Mouse (Mus musculus): ENCODE results near the gene Tubb5. TPM values are rescaled to one million over a fixed set of nuclear protein-coding genes. Genes with fewer than 3 reads are reported as not detected.
A peak's percentile ranks its signal among the peaks of the same experiment; 100 is the strongest.

Gene Tubb5
- total RNA-seq, 2 experiments from 2014 or later: 417 to 433 TPM

- intact Hi-C loops (cut with DNase I): no loop called here
- no peak for TF ChIP-seq CTCF (IDR thresholded peaks at IDR 0.05)
- peak within 1 kb of the TSS; percentile 87 for H3K4me3 ChIP-seq
- peak; percentile 72 to 75 for DNase-seq (ENCODE audit: extremely low spot score in 1 of 2, low spot score in 2 of 2)
- peak within 1 kb of the TSS; percentile 92 for H3K27ac ChIP-seq
These were observed 14.9 kb downstream of the Tubb5 start, which contains the start of gene Flot1 for GRCm38 (mm10) chr17:35822964-35823937. Gene Flot1 (plus strand): TSS chr17:35823230.

DNA sequence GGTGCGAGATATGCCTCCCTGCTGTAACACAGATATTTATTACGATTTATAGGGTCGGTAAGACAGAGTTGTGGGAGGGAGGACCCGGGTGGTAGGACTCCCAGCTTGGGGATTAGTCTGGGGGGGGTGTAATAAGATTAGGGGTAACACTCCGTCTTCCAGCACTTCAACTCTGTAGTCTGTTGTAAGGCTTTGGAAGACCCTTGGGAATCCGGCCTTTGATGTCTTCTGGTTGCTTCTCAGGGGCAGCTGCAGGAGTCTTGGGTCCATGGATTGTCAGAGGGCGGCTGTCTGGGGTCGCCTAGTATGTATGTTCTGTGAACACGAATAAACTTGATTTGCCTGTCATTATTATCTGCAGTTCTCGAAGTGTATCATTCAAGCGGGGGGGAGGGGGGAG lies 15.5 kb downstream of the Tubb5 start:
- no peak for DNase-seq (ENCODE audit: extremely low spot score in 1 of 2, low spot score in 2 of 2)
- intact Hi-C loops (cut with DNase I): no loop called here
- H3K27ac ChIP-seq: peak overlapping the region; percentile 63
- peak overlapping the region; percentile 87 for H3K4me3 ChIP-seq
- TF ChIP-seq CTCF (IDR thresholded peaks at IDR 0.05): no peak

GRCm38 (mm10) chr17:35821439-35822430 lies 16.4 kb downstream of the Tubb5 start, which contains the start of gene Ier3:
Gene Ier3 (plus strand): TSS chr17:35821684.
- Histone ChIP-seq H3K4me3 (peak within 1 kb of the TSS; percentile 87), H3K27ac (peak within 1 kb of the TSS; percentile 63)
- DNase-seq (ENCODE audit: extremely low spot score in 1 of 2, low spot score in 2 of 2): peak; percentile 68 to 70
- no peak for TF ChIP-seq CTCF (IDR thresholded peaks at IDR 0.05)
- intact Hi-C loops (cut with DNase I): loop anchor here (1.0 to 2.0 kb wide), 2 partner anchors 45 to 82 kb away; no protein-coding TSS in a partner anchor

DNA sequence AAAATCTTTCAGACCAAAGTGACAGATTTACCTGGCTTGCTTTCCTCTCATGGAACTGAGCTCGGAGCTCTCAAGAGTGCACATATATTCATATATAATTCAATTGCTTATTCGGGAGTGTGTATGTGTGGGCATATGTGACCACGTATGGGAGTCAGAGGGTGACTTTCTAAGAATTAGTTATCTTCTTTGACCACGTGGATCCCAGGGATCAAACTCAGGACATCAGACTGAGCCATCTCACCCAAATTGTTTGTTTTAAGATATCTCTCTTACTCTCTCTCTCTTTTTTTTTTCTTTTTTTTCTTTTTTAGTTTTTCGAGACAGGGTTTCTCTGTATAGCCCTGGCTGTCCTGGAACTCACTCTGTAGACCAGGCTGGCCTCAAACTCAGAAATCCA lies 18.0 kb downstream of the Tubb5 start:
- no peak for TF ChIP-seq CTCF (IDR thresholded peaks at IDR 0.05)

GRCm38 (mm10) chr17:35817226-35817625 lies 20.9 kb downstream of the Tubb5 start:
- intact Hi-C loops (cut with DNase I): no loop called here
- H3K4me3 ChIP-seq: no peak overlapping the region
- H3K27ac ChIP-seq: no peak overlapping the region
- DNase-seq (ENCODE audit: extremely low spot score in 1 of 2, low spot score in 2 of 2): no peak
- no peak for TF ChIP-seq CTCF (IDR thresholded peaks at IDR 0.05)

More for the DNA sequence above, 18.0 kb downstream of the Tubb5 start:
- intact Hi-C loops (cut with DNase I): loop anchor here (2.0 kb wide), 1 partner anchor 43 kb away; no protein-coding TSS in a partner anchor
- Histone ChIP-seq H3K4me3 (no peak overlapping the region), H3K27ac (no peak overlapping the region)
- no peak for DNase-seq (ENCODE audit: extremely low spot score in 1 of 2, low spot score in 2 of 2)

DNA sequence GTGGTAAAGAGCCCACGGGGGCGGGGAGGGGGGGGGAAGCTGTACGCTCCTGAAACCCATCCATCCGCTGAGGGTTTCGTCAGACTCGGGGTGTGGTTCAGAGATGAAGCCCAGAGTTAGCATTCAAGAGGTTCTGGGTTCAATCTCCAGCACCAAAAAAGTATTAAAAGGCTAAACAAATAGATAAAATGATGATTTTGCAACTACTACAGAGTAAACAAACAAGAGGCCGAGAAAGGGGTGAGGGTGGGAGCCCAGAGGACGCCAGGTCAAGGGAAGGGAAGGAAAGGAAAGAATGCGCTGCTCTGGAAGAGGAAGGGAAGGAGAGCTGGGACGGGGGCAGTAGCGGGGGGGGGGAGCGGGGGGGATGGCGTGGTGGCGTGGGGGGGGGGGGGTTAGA lies 21.4 kb downstream of the Tubb5 start:
- H3K4me3 ChIP-seq: no peak overlapping the region
- intact Hi-C loops (cut with DNase I): no loop called here
- no peak for DNase-seq (ENCODE audit: extremely low spot score in 1 of 2, low spot score in 2 of 2)
- no peak for TF ChIP-seq CTCF (IDR thresholded peaks at IDR 0.05)
- H3K27ac ChIP-seq: no peak overlapping the region

GRCm38 (mm10) chr17:35815836-35816235 lies 22.3 kb downstream of the Tubb5 start:
- no peak overlapping the region for H3K4me3 ChIP-seq
- no peak overlapping the region for H3K27ac ChIP-seq
- intact Hi-C loops (cut with DNase I): no loop called here
- DNase-seq (ENCODE audit: extremely low spot score in 1 of 2, low spot score in 2 of 2): no peak
- no peak for TF ChIP-seq CTCF (IDR thresholded peaks at IDR 0.05)

GRCm38 (mm10) chr17:35814678-35815077 lies 23.4 kb downstream of the Tubb5 start:
- no peak for TF ChIP-seq CTCF (IDR thresholded peaks at IDR 0.05)
- no peak overlapping the region for H3K27ac ChIP-seq
- no peak overlapping the region for H3K4me3 ChIP-seq
- no peak for DNase-seq (ENCODE audit: extremely low spot score in 1 of 2, low spot score in 2 of 2)
- intact Hi-C loops (cut with DNase I): no loop called here

DNA sequence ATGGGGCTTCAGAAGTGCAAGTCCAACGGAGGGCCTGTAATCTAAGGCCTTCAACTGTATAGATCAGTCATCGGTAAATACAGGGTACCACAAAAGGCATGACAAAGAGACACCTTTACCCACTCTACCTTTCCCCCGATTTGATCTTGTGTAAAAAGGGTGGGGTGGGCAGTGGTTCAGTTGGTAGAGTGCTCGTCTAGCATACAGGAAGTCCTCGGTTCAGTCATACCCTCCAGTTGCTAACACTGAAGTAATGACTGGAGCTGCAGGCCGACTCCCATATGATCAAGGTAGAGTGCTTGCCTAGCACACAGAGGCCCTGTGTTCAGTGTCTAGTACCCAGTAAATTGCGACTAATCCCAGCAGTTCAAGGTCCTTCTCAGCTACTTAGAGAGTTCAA lies 24.5 kb downstream of the Tubb5 start:
- H3K27ac ChIP-seq: peak overlapping the region; percentile 70
- H3K4me3 ChIP-seq: no peak overlapping the region
- no peak for TF ChIP-seq CTCF (IDR thresholded peaks at IDR 0.05)
- DNase-seq (ENCODE audit: extremely low spot score in 1 of 2, low spot score in 2 of 2): no peak
- intact Hi-C loops (cut with DNase I): no loop called here

DNA sequence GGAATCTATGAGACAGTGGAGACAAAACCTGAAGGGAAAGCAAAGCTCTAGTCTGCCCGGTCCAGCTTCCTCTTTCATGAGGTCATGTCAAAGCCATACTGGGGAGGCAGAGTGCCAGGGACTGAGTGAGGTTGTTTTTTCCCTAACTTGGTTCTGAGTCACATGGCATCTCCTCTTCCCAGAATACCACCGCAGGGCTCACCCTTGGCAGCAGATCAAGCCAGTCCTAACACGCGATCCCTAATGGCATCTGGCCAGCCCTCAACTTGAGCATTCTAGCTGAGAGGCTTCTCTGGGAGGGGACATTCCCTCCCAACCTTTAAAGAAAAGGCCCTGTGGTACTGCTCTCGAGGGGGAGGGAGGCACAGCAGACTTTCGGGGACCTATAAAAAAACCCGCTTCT lies 24.9 kb downstream of the Tubb5 start:
- H3K27ac ChIP-seq: peak overlapping the region; percentile 70
- peak in 1 of 2 experiments; percentile 61 for DNase-seq (ENCODE audit: extremely low spot score in 1 of 2, low spot score in 2 of 2)
- H3K4me3 ChIP-seq: no peak overlapping the region
- TF ChIP-seq CTCF (IDR thresholded peaks at IDR 0.05): no peak
- intact Hi-C loops (cut with DNase I): no loop called here

GRCm38 (mm10) chr17:35812736-35813135 lies 25.4 kb downstream of the Tubb5 start:
- intact Hi-C loops (cut with DNase I): no loop called here
- peak overlapping the region; percentile 70 for H3K27ac ChIP-seq
- no peak for DNase-seq (ENCODE audit: extremely low spot score in 1 of 2, low spot score in 2 of 2)
- TF ChIP-seq CTCF (IDR thresholded peaks at IDR 0.05): no peak
- H3K4me3 ChIP-seq: no peak overlapping the region

Measured in left cerebral cortex, adult 2 months (tissue).